ENCODE assay signal across 18 mouse cellular contexts in genomic region chr1:132626125-132626756, GRCm38 (mm10).
DNase-seq lines count a peak whose midpoint lies in the region; ATAC-seq and TF ChIP-seq lines count a peak whose summit lies in the region.
"Had no signal": no experiment of that assay in that cellular context is flagged by ENCODE, and none has a peak within 500 bp of the region (broad histone marks: within the 10 kb centered on the region; RNA-seq: fewer than 3 reads in every experiment).

No protein-coding gene starts in this region.

- DNase-seq in embryo, embryonic 11 days = peak; percentile 24
- no peak for DNase-seq in embryo, embryonic 9.5 days (ENCODE audit: extremely low spot score)
- DNase-seq in midbrain, embryonic 11.5 days (ENCODE audit: low spot score, missing footprints) = no peak
- DNase-seq in midbrain, embryonic 10.5 days (ENCODE audit: low spot score) = no peak
- no peak for DNase-seq in hindbrain, embryonic 14.5 days (ENCODE audit: low spot score)
- peak; percentile 32 for DNase-seq in midbrain, postnatal 0 days (ENCODE audit: low spot score)
- no peak for DNase-seq in kidney, adult 11 months
- no peak for DNase-seq in right cerebral cortex, postnatal 4 days
- DNase-seq: adrenal gland, postnatal 25 days; cerebellum, adult 18-20 months; heart, postnatal 14 days; kidney, postnatal 36 days; right cerebral cortex, adult 18-20 months; thymus, postnatal 14 days had no signal

- ATAC-seq in midbrain, embryonic 11.5 days (ENCODE audit: low FRiP score) = peak; percentile 54; the same call in 1 of the 2 replicates
- peak; percentile 65; the same call in 1 of the 2 replicates for ATAC-seq in hindbrain, embryonic 14.5 days (ENCODE audit: low FRiP score)
- ATAC-seq in midbrain, postnatal 0 days (ENCODE audit: low FRiP score) = no peak
- ATAC-seq: inflammation-experienced regulatory T-cells, adult 6 months had no signal

- no peak overlapping the region for H3K4me2 ChIP-seq in midbrain, embryonic 11.5 days
- H3K4me2 ChIP-seq in hindbrain, embryonic 14.5 days (replicated peaks) = no peak overlapping the region
- H3K4me2 ChIP-seq in midbrain, postnatal 0 days (ENCODE audit: low read depth, low read length, poor library complexity, severe bottlenecking) = no peak overlapping the region
- H3K4me2 ChIP-seq: embryonic facial prominence, embryonic 15.5 days; heart, embryonic 12.5 days had no signal

- H3K9me3 ChIP-seq in midbrain, embryonic 11.5 days (ENCODE audit: control insufficient read depth, low read length) = no peaks in the 10 kb centered on the region
- H3K9me3 ChIP-seq in midbrain, embryonic 10.5 days (replicated peaks) = no peaks in the 10 kb centered on the region
- no peaks in the 10 kb centered on the region for H3K9me3 ChIP-seq in hindbrain, embryonic 14.5 days (ENCODE audit: control insufficient read depth, low read length)
- no peaks in the 10 kb centered on the region for H3K9me3 ChIP-seq in midbrain, postnatal 0 days (ENCODE audit: low read length)
- H3K9me3 ChIP-seq: embryonic facial prominence, embryonic 15.5 days; heart, embryonic 12.5 days had no signal

- no peak for TF ChIP-seq CTCF in midbrain, postnatal 0 days (IDR thresholded peaks at IDR 0.05)

- no peaks in the 10 kb centered on the region for H3K36me3 ChIP-seq in midbrain, embryonic 11.5 days (ENCODE audit: control insufficient read depth, insufficient read depth, low read length)
- peaks cover 17% of the 10 kb centered on the region for H3K36me3 ChIP-seq in midbrain, embryonic 10.5 days
- H3K36me3 ChIP-seq in hindbrain, embryonic 14.5 days (replicated peaks; ENCODE audit: control insufficient read depth, insufficient read depth) = peaks cover 63% of the 10 kb centered on the region
- H3K36me3 ChIP-seq in midbrain, postnatal 0 days (ENCODE audit: insufficient read depth, low read length) = peaks cover 48% of the 10 kb centered on the region
- H3K36me3 ChIP-seq: embryonic facial prominence, embryonic 15.5 days; heart, embryonic 12.5 days had no signal

- H3K9ac ChIP-seq in midbrain, embryonic 11.5 days (ENCODE audit: low read length) = no peak overlapping the region
- no peak overlapping the region for H3K9ac ChIP-seq in hindbrain, embryonic 14.5 days
- H3K9ac ChIP-seq in midbrain, postnatal 0 days (replicated peaks; ENCODE audit: low read length, poor library complexity, severe bottlenecking) = no peak overlapping the region
- H3K9ac ChIP-seq: embryonic facial prominence, embryonic 15.5 days; heart, embryonic 12.5 days; liver, embryonic 14.5 days had no signal

- H3K27ac ChIP-seq in midbrain, embryonic 11.5 days (ENCODE audit: low read depth, low read length) = no peak overlapping the region
- no peak overlapping the region for H3K27ac ChIP-seq in midbrain, embryonic 10.5 days (replicated peaks)
- H3K27ac ChIP-seq in hindbrain, embryonic 14.5 days = peak overlapping the region; percentile 3
- H3K27ac ChIP-seq in midbrain, postnatal 0 days (ENCODE audit: low read depth, low read length) = no peak overlapping the region
- H3K27ac ChIP-seq: embryonic facial prominence, embryonic 15.5 days; liver, embryonic 14.5 days had no signal

- peaks cover 8% of the 10 kb centered on the region for H3K4me1 ChIP-seq in midbrain, embryonic 11.5 days (ENCODE audit: control insufficient read depth, insufficient read depth, low read length)
- H3K4me1 ChIP-seq in midbrain, embryonic 10.5 days = peaks cover 32% of the 10 kb centered on the region
- H3K4me1 ChIP-seq in hindbrain, embryonic 14.5 days (replicated peaks; ENCODE audit: control insufficient read depth, insufficient read depth, low read length) = peaks cover 9% of the 10 kb centered on the region
- H3K4me1 ChIP-seq in midbrain, postnatal 0 days (ENCODE audit: insufficient read depth, low read length) = 0 out of 2 replicates have a peak, but pooled peaks cover 4% of the 10 kb centered on the region

- 80% methylated on average over 7 of the region's 7 CpGs for WGBS in midbrain, embryonic 11.5 days
- 83% methylated on average over 7 of the region's 7 CpGs for WGBS in midbrain, embryonic 10.5 days
- WGBS in hindbrain, embryonic 14.5 days = 39% methylated on average over 7 of the region's 7 CpGs
- WGBS in midbrain, postnatal 0 days = 57% methylated on average over 7 of the region's 7 CpGs

- H3K4me3 ChIP-seq in midbrain, embryonic 11.5 days (ENCODE audit: low read depth, low read length) = no peak overlapping the region
- H3K4me3 ChIP-seq in midbrain, embryonic 10.5 days = no peak overlapping the region
- no peak overlapping the region for H3K4me3 ChIP-seq in hindbrain, embryonic 14.5 days (replicated peaks; ENCODE audit: low read length)
- no peak overlapping the region for H3K4me3 ChIP-seq in midbrain, postnatal 0 days (ENCODE audit: low read depth, low read length)
- H3K4me3 ChIP-seq: embryonic facial prominence, embryonic 15.5 days; heart, embryonic 12.5 days had no signal

- H3K27me3 ChIP-seq in midbrain, embryonic 11.5 days (ENCODE audit: control insufficient read depth, insufficient read depth, low read length) = no peaks in the 10 kb centered on the region
- H3K27me3 ChIP-seq in midbrain, embryonic 10.5 days (ENCODE audit: low read depth, poor library complexity, severe bottlenecking) = no peaks in the 10 kb centered on the region
- H3K27me3 ChIP-seq in hindbrain, embryonic 14.5 days (ENCODE audit: control insufficient read depth, insufficient read depth, low read length) = no peaks in the 10 kb centered on the region
- no peaks in the 10 kb centered on the region for H3K27me3 ChIP-seq in midbrain, postnatal 0 days (ENCODE audit: insufficient read depth, low read length)
- H3K27me3 ChIP-seq: embryonic facial prominence, embryonic 15.5 days had no signal

Comparison
In these comparisons a context has a peak if more than half of its experiments do, and no peak if none do; other contexts are left out.
1. DNase-seq: peak in embryo, embryonic 11 days (single experiment) and midbrain, postnatal 0 days (single experiment); none in embryo, embryonic 9.5 days (single experiment), midbrain, embryonic 11.5 days (single experiment), midbrain, embryonic 10.5 days (single experiment), hindbrain, embryonic 14.5 days (single experiment), kidney, adult 11 months (single experiment) and right cerebral cortex, postnatal 4 days (single experiment).